Mouse (Mus musculus): Measurements from ENCODE around the gene Kcnj2.
A peak's percentile ranks its signal among the peaks of the same experiment; 100 is the strongest.

Kcnj2 gene

GRCm38 (mm10) chr11:111065635-111066298 lies at the start of gene Kcnj2:
TSS of gene Kcnj2 (plus strand) at chr11:111066164.
- DNase-seq: peak; percentile 96

DNA sequence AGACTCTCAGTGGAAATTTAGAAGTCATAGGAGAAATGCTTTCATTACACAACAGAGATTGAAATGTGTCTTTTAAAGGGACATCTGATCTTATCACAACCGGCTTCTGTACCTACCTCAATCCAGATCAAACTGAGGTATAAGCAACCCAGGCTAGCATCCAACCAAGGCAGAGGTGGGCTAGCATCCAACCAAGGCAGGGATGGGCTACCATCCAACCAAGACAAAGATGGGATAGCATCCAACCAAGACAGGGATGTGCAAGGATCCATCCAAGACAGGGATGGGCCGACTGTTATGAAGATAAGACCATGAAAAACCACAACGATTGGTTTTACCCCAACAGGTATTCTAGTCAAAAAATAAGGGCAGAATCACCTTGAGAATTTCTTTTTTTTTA lies 49.8 kb upstream of the Kcnj2 start:
- no peak for DNase-seq

DNA sequence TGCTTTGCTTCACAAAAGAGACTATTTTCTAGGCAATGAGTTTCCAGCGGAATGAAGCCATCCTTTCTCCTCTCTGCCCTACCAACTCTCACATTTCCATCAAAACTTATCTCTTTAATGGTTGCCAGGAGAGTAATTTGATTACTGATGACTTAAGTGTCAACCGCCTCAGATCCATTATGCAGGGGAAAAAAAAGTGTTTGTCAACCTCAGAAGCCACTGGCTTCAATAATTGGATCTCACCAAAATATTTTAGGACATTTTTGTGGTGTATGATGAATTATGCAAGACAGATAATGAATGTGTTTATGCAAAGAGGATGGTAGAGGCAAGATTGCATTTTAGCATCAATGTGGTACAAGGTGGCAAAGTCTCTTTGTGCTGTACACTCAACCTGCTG lies 45.8 kb upstream of the Kcnj2 start:
- DNase-seq: no peak

GRCm38 (mm10) chr11:111022681-111023281 lies 43.2 kb upstream of the Kcnj2 start:
- no peak for DNase-seq

- peak; percentile 59 for DNase-seq
These were observed 23.8 kb upstream of the Kcnj2 start for GRCm38 (mm10) chr11:111042175-111042574.

DNA sequence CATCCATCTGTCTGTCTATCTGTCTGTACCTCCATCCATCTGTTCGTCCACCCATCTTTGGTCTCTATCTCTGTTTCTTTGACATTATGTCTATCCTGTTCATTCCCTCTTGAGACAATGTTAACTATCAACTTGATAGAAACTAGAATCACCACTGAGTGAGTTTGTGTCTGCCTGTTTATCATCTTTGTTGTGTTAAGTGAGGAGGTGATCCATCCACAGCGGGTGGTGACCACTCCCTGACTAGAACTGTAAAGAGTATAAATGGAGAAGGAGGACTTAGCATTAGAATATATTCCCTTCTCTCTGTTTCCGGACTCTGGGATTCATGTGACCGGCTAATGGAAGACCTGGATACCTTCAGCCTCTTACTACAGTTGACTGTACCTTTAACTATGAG lies 22.7 kb upstream of the Kcnj2 start:
- DNase-seq: no peak

- DNase-seq: no peak
These were observed 11.7 kb upstream of the Kcnj2 start for GRCm38 (mm10) chr11:111054252-111054651.

DNA sequence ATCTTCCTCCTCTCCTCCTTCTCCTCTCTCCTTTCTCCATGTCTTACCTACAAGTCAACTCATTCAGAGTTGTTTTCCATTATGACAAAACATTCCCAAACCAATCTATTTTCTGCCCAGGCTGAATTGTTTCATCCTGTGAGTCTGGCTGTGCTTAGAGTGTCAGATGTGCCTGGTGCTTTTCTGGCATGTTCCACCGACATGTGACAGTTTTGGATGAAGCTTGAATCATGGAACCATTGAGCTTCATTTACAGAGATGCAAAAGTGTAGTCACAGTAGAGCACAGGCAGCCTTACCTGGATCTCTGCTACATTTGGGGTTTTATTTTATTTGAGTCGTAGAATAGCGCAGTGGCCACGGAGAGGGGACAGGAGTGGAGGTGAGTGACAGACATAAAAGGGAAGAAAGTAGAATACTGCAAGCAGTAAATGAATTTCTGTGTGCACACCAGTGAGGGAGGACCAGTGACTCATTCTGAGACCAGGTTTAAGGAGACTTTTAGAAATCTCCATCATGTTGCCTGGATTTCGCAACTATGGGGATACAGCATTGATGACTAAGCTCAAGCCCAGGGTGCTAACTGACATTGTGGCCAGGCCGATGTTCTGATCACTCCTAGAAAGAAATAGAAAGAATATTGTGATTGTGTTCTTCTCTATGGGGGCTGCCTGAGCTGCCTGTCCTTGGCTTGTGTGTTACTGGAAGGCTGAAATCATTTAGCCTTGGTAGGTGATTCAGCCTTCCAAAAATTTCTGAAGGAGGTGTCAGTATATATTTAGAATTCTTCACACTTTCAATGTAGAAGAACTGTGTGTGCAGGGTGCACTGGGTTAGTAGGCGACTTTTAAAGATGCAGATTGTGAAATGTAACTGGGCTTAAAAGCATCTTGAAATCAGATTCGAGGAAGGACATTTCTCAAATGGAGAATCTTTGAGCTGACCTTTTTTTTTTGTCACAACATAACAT lies 10.8 kb upstream of the Kcnj2 start:
- DNase-seq: no peak

DNA sequence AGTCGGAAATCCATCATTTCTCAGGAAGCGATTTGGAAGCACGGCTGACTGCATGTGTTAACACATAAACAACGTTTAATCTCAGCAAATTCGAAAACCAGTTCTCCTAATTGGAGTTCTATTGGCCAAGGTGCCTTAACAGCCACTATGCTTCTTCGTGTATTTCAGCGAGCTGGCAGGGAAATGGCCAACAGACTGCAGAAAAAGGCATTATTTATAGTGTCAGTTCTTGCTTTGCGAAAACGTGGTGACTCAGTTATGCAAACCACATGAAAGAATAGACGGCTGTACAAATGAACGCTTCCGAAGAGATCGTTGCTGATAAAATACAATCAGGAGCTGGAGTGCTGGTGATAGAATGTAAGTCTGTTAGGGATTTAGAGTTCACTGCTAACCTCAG lies 9.9 kb upstream of the Kcnj2 start:
- no peak for DNase-seq

- no peak for DNase-seq
These were observed 8.5 kb upstream of the Kcnj2 start for GRCm38 (mm10) chr11:111057435-111057834.

DNA sequence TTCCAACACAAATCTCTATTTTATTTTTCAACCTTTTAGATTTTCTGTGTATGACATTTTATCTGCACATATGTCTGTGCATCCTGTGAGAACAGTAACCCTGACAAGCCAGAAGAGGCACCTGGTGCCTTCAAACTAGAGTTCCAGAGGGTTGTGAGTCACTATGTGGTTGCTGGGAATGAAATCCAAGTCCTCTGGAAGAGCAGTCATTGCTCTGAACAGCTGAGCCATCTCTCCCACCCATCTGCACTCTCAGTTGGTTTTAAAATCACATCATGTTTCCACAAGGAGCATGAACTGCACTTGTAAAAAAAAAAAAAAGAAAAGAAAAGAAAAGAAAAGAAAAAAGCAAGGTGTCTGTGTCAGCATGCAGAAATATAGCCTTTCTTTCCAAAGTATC lies 6.5 kb upstream of the Kcnj2 start:
- no peak for DNase-seq

GRCm38 (mm10) chr11:111060216-111060615 lies 5.7 kb upstream of the Kcnj2 start:
- no peak for DNase-seq

DNA sequence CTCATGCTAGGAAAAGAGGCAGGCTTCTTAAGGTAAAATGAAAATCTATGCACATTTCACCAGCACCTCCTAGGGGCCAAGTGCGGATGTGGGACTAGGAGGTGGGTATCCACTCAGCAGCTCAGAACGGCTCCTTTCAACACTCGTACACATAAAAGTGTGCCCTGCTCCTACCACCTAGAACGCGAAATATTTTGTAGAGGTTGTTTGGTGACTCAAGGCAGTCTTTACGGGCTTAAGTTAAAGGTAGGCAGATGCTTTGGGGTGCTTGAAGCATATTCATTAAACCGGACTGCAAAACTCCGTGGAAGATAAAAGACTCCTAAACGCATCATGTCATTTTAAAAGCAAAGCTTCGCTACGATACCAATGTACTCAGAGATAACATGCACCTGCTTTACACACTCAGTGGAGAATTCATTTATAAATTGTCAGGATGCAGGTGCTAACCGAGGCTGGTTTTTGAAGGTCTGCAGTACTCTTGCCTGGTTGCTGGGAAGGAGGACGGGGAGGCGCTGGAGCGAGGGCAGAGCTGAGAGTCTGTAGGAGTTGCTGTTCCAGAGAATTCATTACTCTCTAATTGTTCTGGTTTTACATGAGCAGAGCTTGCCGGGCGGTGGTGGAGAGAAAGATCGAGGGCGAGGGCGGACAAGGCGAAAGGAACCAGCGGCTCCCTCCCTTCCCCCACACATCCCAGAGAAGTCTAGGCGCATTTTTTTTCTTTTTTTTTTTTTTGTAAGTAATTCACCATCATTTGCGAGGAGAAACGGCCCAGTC lies 1.0 kb upstream of the Kcnj2 start:
- peak; percentile 49 for DNase-seq

DNA sequence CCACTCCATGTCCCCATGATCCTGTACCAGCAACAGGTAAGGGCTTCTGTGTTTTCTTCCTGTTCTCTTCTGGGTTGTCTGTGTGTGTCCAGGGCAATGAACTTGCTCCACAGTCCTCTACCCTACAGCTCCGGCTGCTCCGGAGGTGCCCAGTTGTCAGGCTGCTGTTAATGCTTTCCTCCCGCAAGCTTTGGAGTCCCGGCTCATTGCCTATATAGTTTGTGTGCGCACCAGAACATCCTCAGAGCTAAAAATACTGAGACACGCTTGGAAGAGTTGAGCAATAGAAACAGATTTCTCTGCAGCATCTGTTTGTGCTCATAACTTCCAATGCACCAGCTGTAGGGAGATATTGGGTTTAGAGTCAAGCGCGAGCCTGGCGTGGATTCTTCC lies 331 bp downstream of the Kcnj2 start:
- DNase-seq: no peak

DNA sequence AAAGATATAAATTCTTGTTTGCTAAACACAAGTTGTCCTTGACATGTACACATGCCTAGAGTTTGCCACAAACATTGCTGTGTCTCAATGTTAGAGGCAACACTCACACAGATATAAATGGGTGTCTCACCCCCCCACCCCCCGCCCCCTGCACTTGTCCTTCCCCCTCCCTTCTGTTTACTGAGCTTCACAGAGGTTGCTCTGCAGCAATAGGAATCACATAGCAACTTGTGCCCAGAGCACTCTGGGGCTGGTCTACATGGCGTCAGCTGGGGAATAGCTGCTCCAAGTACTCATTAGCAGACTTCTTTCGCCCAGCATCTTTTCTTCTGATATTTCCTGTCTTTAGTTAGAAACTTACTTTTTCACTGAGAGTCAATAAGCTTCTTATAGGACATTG lies 1.8 kb downstream of the Kcnj2 start:
- no peak for DNase-seq

DNA sequence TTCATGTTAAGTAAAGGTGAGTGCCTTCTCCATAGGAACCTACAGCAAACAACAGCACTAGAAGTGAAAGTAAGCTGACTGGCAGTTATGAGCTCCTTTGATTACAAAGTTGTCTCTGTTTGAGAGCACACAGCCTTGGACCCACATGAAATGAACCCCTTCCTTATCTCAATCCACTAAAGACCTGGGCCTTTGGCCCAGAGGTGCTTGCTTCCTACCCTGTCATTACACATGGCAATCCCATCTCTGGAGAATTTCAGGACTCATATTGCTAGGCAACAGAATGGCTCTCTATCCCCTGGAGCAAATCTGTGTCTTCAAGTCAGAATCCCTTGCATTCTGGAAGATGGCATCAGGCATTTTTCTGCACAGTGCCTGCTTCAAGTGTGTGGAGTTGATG lies 4.5 kb downstream of the Kcnj2 start:
- no peak for DNase-seq

- no peak for DNase-seq
These were observed 8.2 kb downstream of the Kcnj2 start for GRCm38 (mm10) chr11:111074131-111074530.

DNA sequence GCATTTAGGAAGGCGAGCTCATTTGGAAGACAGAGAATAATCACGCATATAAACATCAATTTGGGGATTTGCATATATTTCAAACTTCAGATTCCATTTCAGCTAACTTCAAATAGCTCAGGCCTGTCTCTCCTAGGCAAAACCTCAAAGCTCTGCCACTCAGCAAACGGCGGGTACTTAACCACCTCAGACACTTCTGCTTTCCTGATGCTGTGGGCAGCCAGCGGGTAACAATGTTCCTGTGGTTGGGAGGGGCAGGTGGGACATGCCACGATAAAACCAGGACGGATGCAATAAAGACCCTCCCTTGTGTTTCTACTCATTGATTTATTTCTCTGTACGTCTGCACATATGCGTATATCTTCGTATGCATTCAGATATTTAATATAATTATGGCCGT lies 12.1 kb downstream of the Kcnj2 start:
- DNase-seq: no peak

DNA sequence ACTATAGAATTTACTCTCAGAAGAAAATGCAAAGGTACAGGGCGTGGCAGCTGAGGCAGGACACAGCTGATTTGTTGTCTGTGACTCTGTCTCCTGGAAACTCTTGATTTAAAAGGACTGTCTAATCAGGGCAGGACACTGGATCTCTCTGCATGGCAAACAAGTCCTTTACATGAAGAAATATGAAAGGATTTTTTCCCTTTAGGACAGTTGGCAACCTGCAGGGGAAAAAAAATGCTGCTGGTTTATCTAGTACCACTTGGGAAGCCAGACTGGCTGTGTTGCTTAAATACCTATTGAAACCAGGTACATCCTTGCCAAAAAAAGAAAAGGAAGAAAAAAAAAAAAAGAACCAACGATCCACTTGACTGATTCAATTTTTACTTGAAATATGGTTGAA lies 17.0 kb downstream of the Kcnj2 start:
- no peak for DNase-seq

DNA sequence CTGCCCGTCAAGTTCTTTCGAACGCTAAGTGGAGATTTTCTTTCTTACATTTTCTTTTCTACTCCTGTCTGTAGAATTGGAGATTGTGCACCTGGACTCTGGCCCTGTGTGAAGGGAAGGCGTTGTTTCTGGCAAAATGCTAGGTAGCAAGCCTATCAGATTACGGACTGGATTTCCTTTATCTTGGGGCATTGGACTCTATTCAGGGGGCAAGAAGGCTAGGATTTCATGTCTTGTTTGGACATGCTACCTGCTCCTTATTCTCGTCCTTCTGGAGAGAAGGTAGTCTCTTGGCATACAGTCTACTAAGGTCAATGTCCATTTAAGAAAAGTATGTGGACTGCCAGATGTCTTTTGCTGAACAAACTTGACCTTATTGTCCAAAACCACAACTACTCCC lies 21.0 kb downstream of the Kcnj2 start:
- DNase-seq: no peak

DNA sequence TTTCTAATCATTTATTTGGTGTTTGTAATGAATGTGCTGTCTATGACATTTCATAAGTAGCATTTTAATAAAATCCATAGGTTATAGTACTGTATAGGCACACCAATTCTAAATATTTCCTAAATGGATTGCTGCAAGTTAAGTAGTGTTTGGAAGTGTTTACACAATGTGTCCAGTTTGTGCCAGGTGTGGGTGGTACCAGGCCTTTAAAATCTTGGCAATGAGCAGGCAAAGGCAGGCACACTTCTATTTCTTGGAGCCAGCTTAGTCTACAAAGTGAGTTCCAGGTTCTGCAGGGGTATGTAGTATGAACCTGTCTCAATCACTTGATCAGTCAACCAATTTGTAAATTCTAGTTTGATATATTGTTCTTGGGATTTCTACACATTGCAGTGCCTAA lies 22.3 kb downstream of the Kcnj2 start:
- DNase-seq: no peak

DNA sequence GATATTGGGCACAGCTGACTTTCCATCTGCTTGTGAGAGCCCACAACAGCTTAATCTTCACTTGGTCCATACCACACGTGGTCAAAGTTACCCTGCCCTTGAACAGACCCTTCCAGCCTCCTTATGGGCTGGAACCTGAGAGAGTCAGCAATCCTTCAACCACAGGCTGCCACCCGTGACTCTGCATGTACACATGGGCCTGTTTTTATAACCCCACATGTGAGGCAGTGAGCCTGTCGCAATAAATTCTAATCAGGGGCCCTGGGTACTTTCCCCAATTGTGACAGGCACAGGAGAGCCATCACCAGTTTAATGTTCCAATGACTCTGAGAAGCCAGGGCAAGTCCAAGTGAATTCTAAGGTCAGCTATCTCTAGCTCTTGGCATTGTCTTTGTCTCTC lies 22.8 kb downstream of the Kcnj2 start:
- DNase-seq: no peak

GRCm38 (mm10) chr11:111091117-111091516 lies 25.2 kb downstream of the Kcnj2 start:
- no peak for DNase-seq

Data from kidney, postnatal 14 days (tissue).